Mouse (Mus musculus): ENCODE results near the gene Zmiz1. TPM values are rescaled to one million over a fixed set of nuclear protein-coding genes. Genes with fewer than 3 reads are reported as not detected.

Gene Zmiz1
- polyA plus RNA-seq, 2 experiments from 2014 or later, result 21.2 to 34.3 TPM

DNA sequence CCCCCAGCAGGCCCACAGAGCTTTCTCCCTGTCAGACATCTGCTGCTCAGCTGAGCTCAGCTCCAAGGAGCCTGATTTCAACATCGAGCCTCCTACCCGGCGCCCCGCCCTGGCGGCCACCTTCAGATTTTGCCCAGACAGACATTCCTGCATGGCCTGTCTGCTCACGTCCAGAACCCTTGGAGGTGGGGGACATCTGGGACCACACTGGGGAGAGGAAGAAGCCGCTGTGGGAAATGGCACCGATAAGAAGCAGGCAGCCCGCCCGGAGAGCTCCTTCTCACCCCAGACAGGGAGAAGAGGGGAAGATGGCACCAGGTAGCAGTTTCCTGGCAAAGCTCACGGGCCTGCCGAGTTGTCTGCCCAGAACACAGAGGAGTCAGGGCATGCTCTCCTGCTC, 140.9 kb downstream of the Zmiz1 start:
- no peak for ATAC-seq

DNA sequence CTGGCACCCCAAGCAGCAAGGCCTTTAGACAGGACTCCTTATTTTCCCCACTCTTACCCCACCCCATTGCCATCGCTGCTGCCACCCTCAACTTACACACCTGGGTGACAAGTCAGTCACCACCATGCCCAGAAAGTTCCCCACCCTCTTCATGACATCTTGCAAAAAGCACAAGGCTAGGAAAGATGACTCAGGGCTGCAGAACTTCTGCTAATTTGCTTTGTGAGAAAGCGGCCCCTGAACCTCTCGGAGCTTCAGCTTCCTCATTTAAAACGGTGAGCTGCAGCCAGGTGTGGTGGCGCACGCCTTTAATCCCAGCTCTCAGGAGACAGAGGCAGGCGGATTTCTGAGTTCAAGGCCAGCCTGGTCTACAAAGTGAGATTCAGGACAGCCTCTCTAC, 141.4 kb downstream of the Zmiz1 start:
- no peak for ATAC-seq

DNA sequence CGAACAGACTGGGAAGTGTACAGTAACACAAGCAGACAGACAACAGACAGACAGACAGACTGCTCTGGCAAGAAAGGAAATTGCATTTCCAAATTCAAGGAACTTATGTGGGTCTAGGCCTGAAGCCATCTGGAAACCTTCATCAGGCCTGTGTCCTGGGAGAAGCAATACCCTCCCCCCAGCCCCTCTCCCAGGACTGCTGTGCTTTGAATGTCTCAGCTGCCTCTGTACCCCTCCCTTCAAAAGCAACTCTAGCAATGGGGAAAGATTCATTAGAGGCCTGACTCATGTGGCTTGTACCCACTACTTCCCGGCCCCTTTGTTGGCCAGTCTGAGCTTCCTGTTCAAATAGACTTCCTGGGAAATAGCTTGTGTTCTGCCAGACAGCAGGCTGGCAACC, 142.0 kb downstream of the Zmiz1 start:
- no peak for ATAC-seq

DNA sequence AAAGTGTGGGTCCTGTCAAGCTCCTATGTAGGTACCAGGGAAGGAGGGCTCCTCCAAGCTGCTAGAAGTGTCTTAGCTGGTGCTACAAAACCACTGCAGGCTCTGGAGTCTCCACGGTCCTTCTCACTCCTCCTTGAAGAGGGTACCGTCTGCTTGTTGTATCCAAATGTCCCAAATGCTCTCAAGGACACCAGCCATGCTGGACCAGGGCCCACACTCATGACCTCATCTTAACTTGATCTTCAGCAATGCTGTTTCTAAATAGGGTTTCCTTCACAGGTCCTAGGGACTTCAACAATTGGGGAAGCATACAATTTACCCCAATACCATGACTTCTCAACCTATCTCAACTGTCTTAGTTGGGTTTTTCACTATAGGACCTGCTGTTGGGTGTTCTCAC, 143.0 kb downstream of the Zmiz1 start:
- no peak for ATAC-seq

DNA sequence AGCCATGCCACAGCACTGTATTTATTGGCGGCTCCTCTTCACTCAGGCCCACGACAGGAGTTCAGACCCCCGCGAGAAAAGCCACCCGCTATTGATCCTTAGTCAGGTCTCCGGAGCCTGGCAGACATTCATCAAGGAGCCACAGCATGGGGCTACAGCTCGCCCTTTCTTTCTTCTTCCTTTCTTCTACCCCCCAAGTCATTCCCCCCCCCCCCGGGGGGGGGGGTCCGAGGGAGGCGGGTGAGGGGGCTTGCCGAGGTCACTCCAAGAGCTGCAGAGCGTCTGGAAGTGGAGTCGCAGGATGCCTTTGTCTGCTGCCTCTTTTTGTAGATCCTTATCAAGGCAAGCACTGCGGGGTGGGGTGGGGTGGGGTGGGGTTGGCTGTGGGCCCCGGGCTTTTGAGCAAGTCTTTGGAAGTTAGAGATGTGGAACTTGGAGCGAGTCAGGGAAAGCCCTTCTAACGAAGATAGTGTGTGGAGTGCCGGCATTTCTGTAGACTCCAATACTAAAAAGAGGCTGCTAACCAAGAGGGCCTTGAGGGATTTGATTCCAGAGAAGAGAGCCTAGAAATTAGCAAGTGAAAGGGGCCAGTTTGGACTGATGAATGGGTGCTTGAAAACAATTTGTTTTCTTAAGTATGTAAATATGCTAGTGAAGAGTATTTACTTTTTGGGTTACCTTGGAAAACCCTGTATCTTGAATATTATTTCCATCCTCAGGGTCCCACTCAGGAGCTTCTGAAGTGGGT, 145.6 kb downstream of the Zmiz1 start:
- ATAC-seq, result no peak

DNA sequence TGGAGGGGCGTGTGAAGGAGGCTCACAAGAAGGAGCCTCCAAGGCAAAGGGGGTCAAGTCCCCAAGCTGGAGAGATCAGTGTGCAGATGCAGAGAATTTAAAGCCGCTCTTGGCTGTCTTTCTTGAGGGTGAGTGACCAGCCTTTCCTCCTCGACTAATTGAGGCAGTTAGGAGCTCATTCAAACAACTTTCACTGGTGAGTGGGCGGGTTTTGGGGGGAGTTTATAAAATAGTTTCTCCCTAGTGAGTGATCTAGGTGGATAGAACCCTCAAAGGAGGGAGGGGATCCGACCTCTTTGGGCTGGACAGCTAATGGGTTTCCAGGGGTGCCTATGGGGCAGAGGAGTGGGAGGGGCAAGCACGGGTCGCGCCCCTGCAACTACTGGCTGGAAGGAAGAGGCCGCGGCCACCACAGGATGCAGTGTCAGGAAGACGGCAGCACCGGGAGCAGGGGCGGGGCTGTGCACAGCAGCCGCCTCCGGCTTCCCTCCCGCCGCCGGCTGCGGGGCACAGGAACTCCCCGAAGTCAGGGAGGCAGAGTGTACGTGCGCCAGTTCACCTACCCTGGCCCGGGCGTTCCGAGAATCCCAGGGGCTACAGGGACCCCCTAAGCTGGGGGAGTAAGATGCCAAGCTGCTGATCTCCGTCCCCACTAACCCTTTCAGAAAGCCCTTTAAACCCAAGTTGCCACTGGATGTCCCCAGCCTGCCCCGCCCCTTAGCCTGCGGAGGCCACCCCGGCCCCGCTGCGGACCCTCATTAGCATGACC, 147.6 kb downstream of the Zmiz1 start:
- ATAC-seq, result peak; percentile 63

DNA sequence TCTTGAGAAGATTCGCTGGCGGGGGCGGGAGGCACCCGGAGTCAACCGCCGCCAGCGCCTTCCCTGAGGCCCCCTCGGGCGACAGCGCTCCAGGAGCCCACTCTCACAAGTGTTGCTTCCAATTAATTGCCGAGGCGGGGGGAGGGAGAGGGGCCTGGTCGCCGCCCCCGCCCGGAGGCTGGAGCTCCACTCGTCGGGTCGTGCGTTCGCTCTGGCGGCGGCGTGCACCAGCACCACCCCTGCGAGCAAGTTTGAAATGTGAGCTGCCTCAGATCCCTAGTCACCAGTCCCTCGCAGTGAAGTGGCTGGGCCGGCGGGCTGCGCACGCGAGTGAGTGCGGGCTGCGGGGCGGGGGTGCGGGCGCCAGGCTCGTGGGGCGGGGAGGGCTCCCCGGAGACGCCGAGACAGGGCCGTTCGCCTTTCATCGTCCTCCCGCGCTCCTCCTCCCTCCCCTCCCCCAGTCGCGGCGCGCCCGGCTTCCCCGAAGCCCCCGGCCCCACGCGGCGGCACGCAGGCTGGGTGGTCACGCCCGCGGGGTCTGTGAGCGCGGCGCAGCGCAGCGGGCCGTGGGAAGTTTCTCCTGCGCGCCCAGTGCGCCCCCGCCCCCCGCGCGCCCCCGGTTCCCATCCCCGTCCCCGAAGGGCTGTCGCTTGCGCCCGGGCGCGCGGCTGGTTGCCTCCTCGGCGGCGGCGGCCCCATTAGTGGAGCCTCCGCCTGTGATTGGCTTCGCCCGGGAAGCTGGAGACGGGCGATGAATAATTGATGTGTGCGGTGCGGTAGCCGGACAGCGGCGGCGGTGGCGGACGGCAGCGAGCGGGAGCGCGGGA, 148.4 kb downstream of the Zmiz1 start:
- peak; percentile 7 for ATAC-seq

DNA sequence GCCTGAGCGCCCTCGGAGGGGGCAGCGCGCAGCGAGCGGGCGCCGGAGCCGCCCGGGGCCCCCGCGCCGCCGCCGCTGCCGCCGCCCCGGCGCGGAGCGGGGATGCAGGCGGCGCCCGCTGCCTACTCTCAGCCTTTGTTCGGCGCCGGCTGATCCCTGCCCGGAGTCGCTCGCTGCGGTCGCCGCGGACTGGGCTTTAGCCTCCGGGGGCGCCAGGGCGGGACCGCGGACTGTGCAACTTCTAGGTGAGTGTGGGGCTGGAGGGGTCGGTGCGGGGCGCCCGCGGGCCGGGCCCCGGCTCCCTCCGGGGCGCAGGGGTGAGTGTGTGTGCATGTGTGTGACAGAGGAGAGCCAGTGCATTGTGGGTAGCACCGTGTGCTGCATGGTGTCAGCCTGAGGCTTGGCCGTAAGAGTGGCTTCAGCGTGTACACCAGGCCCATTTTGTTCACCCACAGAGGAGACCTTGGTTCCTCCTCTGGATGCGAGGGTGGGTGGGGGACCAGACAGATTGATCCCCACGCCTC, 149.0 kb downstream of the Zmiz1 start:
- ATAC-seq, result peak; percentile 61

DNA sequence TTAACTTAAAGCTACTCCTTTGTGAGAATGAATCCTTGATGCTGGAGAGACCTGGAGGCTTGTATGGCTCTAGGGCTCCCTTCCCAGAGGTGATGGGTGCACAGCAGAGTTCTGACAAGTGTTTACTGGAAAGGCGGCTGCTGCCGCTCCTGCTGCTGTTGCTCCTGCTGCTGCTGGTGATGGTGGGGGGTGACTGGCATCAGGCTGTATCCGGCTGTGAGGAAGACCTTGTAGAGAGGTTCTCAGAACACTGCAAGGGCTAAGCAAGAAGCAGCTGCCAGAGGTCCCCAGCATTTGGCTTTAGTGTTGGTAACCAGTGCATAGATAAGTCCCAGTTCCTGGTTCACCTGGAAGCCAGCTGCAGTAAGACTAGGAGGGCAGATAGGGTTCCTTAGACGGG, 149.6 kb downstream of the Zmiz1 start:
- ATAC-seq, result no peak

DNA sequence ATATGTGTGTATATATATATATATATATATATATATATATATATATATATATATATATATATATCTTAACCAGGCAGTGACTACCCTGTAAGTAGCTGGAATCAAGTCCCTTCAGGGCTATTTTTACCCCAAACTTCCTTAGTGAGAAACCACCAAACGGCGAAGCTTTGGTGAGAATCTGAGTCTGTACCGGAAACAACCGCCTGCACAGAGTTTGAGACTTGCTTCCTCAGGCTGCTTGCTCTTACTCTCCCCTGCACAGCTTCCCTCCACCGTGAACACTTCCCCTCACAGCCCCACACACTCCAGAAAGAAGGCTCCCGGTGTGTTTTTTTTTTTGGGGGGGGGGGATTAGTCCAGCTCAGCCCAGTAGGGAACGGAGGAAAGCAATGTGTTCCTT, 150.4 kb downstream of the Zmiz1 start:
- ATAC-seq, result peak; percentile 57

DNA sequence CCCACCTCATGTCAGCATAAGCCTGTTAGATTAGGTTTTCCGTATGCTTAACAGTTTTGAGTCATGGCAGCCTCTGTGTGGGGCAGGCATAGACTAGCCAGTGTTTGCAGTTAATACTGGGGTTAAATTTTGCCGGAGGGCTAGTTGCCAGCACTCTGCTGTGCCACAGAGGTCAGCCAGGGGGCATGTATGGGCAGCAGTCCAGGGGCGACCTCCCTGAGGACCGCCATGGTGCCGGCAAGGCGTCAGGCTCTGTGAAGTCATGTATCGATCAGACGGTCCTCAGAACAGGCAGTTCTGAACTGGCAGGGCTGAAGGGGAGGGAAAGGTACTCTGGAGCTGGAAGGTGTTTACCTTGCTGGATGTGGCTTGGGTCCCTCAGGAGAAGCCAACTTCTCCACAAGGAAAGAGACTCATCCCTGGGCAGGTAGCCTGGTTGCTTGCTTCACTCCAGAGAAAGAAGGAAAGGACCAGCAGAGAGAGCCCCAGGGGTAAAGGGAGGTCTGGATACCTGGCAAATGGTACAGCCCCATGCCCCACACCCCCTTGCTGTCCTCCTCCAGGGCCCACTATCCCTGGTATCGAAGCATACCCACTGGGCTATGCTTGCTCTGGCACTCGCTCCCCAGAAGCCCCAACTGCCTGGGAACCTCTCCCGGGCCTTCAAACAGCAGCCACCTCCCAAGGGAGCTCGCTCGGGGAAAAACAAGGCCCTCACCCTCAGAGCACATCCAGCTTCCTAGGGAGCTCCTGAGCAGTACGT, 151.6 kb downstream of the Zmiz1 start:
- ATAC-seq, result no peak

DNA sequence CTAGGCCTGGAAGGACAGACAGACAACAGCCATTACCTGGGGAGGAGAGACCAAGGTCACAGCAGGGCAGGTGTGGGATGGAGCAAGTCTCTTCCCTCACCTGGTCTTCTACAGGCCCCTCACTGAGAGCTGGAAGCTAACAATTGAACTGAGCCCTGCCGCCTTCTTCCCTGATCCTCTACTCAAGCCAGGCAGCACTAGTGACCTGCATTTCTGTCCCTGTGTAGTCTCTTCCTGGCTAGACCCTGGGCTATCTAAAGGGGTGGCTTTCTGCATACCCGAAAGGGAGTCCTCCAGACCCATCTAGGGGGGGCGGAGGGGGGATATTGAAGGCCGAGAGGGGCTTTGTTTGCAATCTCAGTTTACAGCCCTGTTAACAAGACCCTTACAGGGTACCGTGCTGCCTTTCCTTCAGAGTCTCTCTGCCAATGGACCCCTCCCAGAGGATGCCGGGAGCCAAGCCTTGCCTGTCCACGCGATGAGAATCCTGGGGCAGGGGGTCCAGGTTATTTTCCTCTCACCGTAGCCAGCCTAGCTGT, 152.2 kb downstream of the Zmiz1 start:
- ATAC-seq, result no peak

DNA sequence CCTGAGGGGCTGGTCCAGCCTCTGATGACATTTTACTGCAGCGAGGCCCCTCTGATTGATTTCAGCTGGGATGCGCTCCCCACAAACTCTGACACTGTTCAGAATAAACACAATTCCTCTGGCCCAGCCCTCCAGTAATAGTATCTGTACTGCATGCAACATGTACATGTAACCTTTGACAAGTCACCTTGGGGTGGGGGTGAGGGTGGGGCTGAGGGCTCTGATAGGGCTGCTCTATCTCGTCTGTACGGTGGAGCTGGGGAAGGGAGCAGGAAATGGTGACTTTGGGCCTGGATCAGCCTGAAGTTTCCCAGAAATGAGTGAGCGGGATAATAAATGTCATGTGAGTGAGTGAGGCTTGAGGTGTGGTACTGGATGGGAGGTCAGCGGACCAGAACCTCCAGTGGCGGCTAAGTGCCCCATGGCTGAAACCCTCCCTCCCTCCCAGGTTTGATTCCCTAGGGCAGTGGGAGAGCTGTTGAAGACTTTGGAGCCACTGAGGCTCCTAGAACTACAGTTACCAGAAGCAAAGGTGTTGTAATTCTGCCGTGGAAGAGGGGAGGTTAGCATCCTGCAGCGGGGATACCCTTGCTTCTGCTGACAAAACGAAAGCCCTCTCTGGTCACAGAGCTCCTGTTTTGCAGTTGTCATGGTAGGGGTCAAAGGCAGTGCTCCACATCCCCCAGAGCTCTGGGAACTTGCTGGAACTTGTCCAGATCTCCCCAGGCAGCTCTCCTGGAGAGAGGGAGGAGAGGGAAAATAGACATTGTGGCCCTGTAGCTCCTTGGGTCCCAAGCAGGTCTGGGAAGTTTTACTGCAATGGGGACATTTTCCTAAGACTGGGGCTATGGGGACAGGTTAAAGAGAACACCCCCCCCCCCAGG, 153.1 kb downstream of the Zmiz1 start:
- no peak for ATAC-seq

DNA sequence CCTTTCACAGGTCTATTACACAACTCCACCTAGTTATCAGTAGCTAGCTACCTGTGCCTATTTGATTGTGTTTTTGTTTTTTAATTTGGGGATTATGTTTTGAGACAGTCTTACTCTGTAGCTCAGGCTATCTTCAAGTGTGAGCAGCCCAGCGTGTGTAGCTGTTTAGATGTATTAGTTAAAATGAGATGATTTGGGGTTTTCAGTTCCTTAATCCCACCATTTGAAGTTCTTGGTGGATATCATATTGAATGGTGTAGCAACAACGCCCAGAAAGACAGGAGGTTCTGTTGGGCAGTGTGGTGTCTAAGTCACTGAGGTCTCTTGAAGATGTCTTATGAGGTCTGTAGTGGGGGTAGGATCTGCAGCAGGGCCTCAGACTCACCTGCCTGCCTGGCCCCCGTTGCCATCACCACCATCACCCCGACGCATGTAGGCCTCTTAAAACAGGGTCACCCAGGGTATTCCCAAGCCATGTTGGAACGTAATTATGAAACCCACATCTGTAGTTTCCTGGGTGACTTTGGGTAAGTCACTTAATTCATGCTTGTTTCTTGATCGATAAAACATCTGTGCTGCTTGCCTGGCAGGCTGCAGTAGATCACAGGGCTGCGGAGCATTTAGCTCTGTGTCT, 155.1 kb downstream of the Zmiz1 start:
- no peak for ATAC-seq

DNA sequence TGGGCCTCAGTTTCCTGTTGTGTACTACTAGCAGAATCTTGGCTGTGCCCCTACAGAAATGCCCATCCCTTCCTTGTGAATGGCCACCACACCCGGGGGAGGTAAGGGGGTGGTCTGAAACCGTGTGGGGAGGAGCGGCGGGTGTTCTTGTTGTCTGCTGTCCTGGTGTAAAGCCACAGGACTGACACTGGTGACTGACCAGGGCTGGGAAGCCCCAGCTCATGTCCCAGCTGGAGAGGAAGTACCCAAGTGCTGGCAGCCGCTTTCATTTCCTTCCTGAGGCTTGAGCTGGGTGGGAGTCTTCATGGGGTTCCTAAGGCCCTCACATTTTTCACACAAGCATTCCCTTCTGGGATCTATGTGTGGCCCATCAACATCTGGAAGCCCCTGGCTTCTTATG, 155.7 kb downstream of the Zmiz1 start:
- peak; percentile 30 for ATAC-seq

DNA sequence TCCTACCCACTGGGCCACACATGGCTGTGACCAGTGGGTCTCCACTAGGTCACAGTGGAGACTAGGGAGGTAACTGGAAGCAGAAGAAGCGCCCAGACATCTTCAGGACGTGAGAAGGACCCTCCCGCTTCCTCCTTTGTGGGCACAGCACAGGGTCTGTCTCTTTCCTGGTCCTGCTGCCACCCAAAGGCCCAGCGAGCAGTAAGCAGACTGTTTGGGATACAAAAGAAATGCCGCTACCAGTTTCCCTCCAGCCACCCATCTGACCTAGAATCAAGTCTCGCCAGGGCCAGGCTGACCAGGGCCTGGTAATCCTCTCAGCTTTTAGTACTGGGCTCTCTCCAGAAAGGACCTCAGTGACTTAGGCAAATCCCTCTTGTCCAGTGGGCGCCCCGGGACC, 156.6 kb downstream of the Zmiz1 start:
- ATAC-seq, result no peak

DNA sequence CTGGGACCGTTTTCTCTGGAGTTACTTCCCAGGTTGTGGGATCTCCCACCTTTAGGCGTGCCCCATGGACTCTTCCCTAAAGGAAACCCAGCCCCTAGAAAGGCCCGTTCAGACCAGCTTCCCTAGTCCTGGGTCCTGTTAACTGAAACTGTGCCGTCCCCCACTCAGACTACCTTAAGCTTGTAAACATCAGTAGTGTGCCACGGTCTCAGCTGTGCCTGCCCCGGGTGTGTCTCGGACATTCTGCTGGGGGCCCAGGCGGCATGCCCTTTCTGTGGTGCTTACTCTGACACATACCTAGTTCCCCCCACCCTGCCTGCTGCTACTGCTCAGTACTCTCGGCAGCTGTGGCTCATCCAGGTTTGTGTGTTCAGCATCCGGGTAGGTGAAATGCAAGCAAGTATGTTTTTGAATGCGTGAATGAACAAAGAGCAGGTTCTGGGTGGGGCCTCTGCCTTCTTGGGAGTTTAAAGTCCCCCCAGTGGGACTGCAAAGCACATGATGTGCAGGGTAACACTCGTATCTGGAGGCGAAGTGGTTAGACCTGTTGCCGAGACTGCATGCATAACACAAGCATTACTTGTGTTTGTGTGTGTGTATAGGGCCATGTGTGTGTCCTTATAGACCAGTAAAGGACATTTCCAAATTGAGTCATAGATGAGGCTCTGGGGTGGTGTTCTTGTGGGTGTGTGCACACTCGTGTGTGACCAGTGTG, 157.2 kb downstream of the Zmiz1 start:
- ATAC-seq, result no peak

DNA sequence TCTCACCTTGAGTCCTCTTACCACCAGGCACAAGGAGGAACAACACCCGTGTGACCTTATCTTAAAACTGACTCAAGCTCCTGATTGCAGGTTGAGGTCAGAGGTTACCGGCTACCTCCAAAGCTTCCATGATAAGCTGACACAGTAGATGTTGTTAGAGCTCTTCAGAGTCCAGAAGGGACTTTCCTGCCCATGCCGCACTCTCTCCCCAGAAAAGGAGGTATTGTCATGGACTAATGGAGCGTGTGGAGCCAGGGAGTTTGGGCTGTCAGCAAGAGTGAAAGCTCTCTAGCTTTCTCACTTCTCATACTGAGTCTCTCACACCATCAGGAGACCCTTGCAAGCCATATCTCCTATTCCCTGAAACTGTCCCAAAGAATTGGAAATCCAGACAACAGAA, 158.3 kb downstream of the Zmiz1 start:
- no peak for ATAC-seq

DNA sequence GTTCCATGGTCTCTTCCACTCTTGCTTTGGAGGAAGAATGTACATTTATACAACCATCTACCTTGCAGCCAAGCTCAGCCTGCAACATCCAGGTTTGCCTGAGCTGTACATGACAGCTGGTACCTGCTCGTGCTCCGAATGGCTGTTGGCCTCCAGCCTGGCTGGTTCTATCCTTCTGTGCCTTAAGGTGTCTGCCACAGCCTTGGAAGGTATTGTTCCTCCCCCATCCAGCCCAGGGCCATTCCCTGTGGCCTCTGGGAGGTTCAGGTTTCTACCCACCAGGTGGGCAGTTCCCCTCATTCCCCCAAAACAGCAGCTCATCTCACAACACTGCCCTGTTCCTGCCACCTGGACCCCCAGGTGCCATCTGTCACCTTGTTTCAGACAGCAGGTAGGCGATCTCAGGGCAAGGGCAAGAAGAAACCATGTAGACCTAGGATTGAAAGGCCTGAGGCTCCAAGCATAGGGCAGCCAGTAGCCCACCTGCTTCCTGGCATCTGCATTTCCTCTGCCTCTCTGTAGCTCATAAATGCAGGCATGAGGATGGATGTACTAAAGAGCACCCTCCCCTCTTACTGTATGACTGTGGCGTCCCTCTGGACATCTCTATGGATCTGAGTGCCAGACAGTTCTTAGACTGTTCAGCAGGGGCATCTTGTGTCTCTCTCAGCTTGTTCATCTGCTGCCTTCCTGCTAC, 160.2 kb downstream of the Zmiz1 start:
- ATAC-seq, result no peak
